Mouse (Mus musculus) gastrocnemius, adult 2 months (tissue): Measurements from ENCODE around the gene Xlr5a. TPM values are rescaled to one million over a fixed set of nuclear protein-coding genes. Genes with fewer than 3 reads are reported as not detected.
A peak's percentile ranks its signal among the peaks of the same experiment; 100 is the strongest.
"Not testable (repeated sequence)": the region's sequence is repeated elsewhere in the genome, so short reads cannot be mapped to it uniquely, and the experiment has no call there.

Source experiments
- DNase-seq: peaks from one replicate; pipeline ENCODE4 v3.0.0; 2022
- H3K27ac ChIP-seq: fragments of 200-600 bp; 2 replicates; pipeline ENCODE4 v1.8.1; 2022; ENCODE audit warnings: mild to moderate bottlenecking
- H3K4me3 ChIP-seq: fragments of 200-600 bp; 2 replicates; pipeline ENCODE4 v1.8.1; 2022; ENCODE audit warnings: mild to moderate bottlenecking, moderate library complexity
- CTCF ChIP-seq: fragments of 200-600 bp; IDR thresholded peaks from 2 replicates; pipeline ENCODE4 v1.8.1; 2022; ENCODE audit warnings: antibody characterized with exemption, mild to moderate bottlenecking, moderate library complexity
- intact Hi-C: fragments of 180-260 bp; cut with DNase I; formaldehyde crosslinking; loops from one replicate; pipeline ENCODE4 v1.15.1; 2025
- total RNA-seq, 2 experiments: library from RNA; stranded (reverse); gene quantifications; 2 replicates each; pipeline ENCODE4 v1.2.3; 2021

Gene Xlr5a
- total RNA-seq, 2 experiments from 2014 or later: not detected

GRCm38 (mm10) chrX:73228606-73229214, 64.1 kb downstream of the Xlr5a start:
- intact Hi-C loops: no loop called here
- DNase-seq: peak; percentile 79
- peak overlapping the region; percentile 96 for H3K27ac ChIP-seq
- H3K4me3 ChIP-seq: peak overlapping the region; percentile 86
- no peak for TF ChIP-seq CTCF

GRCm38 (mm10) chrX:73227914-73228605, 64.7 kb downstream of the Xlr5a start, which contains the start of gene F8a:
Gene F8a, plus strand, starts transcription at chrX:73228291.
- peak within 1 kb of the TSS; percentile 96 for H3K27ac ChIP-seq
- H3K4me3 ChIP-seq: peak within 1 kb of the TSS; percentile 86
- peak; percentile 86 for DNase-seq
- no peak for TF ChIP-seq CTCF
- intact Hi-C loops: no loop called here

- intact Hi-C loops: no loop called here
Observed at GRCm38 (mm10) chrX:73225365-73225764, 67.4 kb downstream of the Xlr5a start.

GRCm38 (mm10) chrX:73213819-73214564, 78.8 kb downstream of the Xlr5a start, which contains the start of gene Xlr4b:
Gene Xlr4b, plus strand, starts transcription at chrX:73214333.
- H3K4me3 ChIP-seq, H3K27ac ChIP-seq, intact Hi-C loops, DNase-seq: not testable (repeated sequence)

More at GRCm38 (mm10) chrX:73225365-73225764, 67.4 kb downstream of the Xlr5a start:
- no peak for DNase-seq
- TF ChIP-seq CTCF: no peak
- H3K27ac ChIP-seq: no peak overlapping the region
- no peak overlapping the region for H3K4me3 ChIP-seq

GRCm38 (mm10) chrX:73191934-73192333, 100.8 kb downstream of the Xlr5a start, which contains the start of gene Xlr3b:
Gene Xlr3b, plus strand, starts transcription at chrX:73192207.
- intact Hi-C loops, H3K27ac ChIP-seq, H3K4me3 ChIP-seq: not testable (repeated sequence)
- peak; percentile 44 for DNase-seq

- intact Hi-C loops, DNase-seq, H3K27ac ChIP-seq, H3K4me3 ChIP-seq: not testable (repeated sequence)
Observed at GRCm38 (mm10) chrX:73176889-73177288, 115.9 kb downstream of the Xlr5a start, which contains the start of gene Spin2d. Gene Spin2d, minus strand, starts transcription at chrX:73176989.

- H3K27ac ChIP-seq, DNase-seq, H3K4me3 ChIP-seq, intact Hi-C loops: not testable (repeated sequence)
Observed at GRCm38 (mm10) chrX:73149350-73149749, 143.4 kb downstream of the Xlr5a start, which contains the start of gene DXBay18. Gene DXBay18, minus strand, starts transcription at chrX:73149450.

GRCm38 (mm10) chrX:73148496-73148895, 144.3 kb downstream of the Xlr5a start, which contains the start of gene Xlr5b:
Gene Xlr5b, plus strand, starts transcription at chrX:73148796.
- H3K4me3 ChIP-seq, DNase-seq, intact Hi-C loops: not testable (repeated sequence)

GRCm38 (mm10) chrX:73143218-73143618, 149.6 kb downstream of the Xlr5a start:
- H3K4me3 ChIP-seq, intact Hi-C loops, H3K27ac ChIP-seq, DNase-seq: not testable (repeated sequence)

More at GRCm38 (mm10) chrX:73148496-73148895, 144.3 kb downstream of the Xlr5a start, which contains the start of gene Xlr5b:
- H3K27ac ChIP-seq: not testable (repeated sequence)

- DNase-seq, H3K27ac ChIP-seq, H3K4me3 ChIP-seq, intact Hi-C loops: not testable (repeated sequence)
Observed at GRCm38 (mm10) chrX:73122859-73123829, 169.6 kb downstream of the Xlr5a start.

GRCm38 (mm10) chrX:73116747-73117146, 176.0 kb downstream of the Xlr5a start, which contains the start of gene Gm14685:
Gene Gm14685, plus strand, starts transcription at chrX:73117047.
- DNase-seq, H3K4me3 ChIP-seq, intact Hi-C loops: not testable (repeated sequence)

GRCm38 (mm10) chrX:73096941-73097508, 195.8 kb downstream of the Xlr5a start, which contains the start of gene Xlr3a:
Gene Xlr3a, minus strand, starts transcription at chrX:73097095.
- H3K4me3 ChIP-seq, intact Hi-C loops, DNase-seq, H3K27ac ChIP-seq: not testable (repeated sequence)

More at GRCm38 (mm10) chrX:73116747-73117146, 176.0 kb downstream of the Xlr5a start, which contains the start of gene Gm14685:
- not testable (repeated sequence) for H3K27ac ChIP-seq

GRCm38 (mm10) chrX:73082267-73083055, 210.3 kb downstream of the Xlr5a start, which contains the start of gene Xlr4a:
Gene Xlr4a, minus strand, starts transcription at chrX:73082478.
- intact Hi-C loops, DNase-seq: not testable (repeated sequence)

GRCm38 (mm10) chrX:73066765-73067312, 225.9 kb downstream of the Xlr5a start:
- H3K27ac ChIP-seq, H3K4me3 ChIP-seq, intact Hi-C loops, DNase-seq: not testable (repeated sequence)

More at GRCm38 (mm10) chrX:73082267-73083055, 210.3 kb downstream of the Xlr5a start, which contains the start of gene Xlr4a:
- not testable (repeated sequence) for H3K27ac ChIP-seq, H3K4me3 ChIP-seq
